ENCODE assay signal across 8 mouse cellular contexts in genomic region chr2:121806171-121806943, GRCm38 (mm10). TPM values are rescaled to one million over a fixed set of nuclear protein-coding genes. Genes with fewer than 3 reads are reported as not detected.
DNase-seq lines count a peak whose midpoint lies in the region; ATAC-seq lines count a peak whose summit lies in the region.

No protein-coding gene starts in this region.

- under 1% methylated on average over 74 of the region's 90 CpGs for WGBS in forebrain, embryonic 12.5 days
- 2% methylated on average over 81 of the region's 90 CpGs for WGBS in liver, embryonic 13.5 days (ENCODE audit: insufficient replicate concordance)

- DNase-seq in spleen, adult 12 weeks (ENCODE audit: low spot score): peak; percentile 1
- DNase-seq in spleen, postnatal 14 days (ENCODE audit: low spot score in 2 of 2): no peak
- peak; percentile 61 for DNase-seq in brain, adult 2 months (ENCODE audit: low read depth, low spot score)
- DNase-seq in liver, embryonic 13.5 days: no peak
- peak; percentile 44 for DNase-seq in right cerebral cortex, postnatal 14 days
- DNase-seq in adipocyte (ENCODE audit: low spot score): no peak

- H3K9me3 ChIP-seq in forebrain, embryonic 12.5 days: no peaks in the 10 kb centered on the region
- no peaks in the 10 kb centered on the region for H3K9me3 ChIP-seq in liver, embryonic 13.5 days (replicated peaks)

- H3K27me3 ChIP-seq in forebrain, embryonic 12.5 days: no peaks in the 10 kb centered on the region
- H3K27me3 ChIP-seq in liver, embryonic 13.5 days: peaks cover 74% of the 10 kb centered on the region

- H3K4me2 ChIP-seq in forebrain, embryonic 12.5 days: peak overlapping the region; percentile 87
- H3K4me2 ChIP-seq in liver, embryonic 13.5 days: peak overlapping the region; percentile 89

- peak overlapping the region; percentile 95 for H3K27ac ChIP-seq in forebrain, embryonic 12.5 days
- no peak overlapping the region for H3K27ac ChIP-seq in liver, embryonic 13.5 days

- H3K4me1 ChIP-seq in forebrain, embryonic 12.5 days: peaks cover 23% of the 10 kb centered on the region
- peaks cover 26% of the 10 kb centered on the region for H3K4me1 ChIP-seq in liver, embryonic 13.5 days (replicated peaks)

- peak; percentile 84 for ATAC-seq in forebrain, embryonic 12.5 days (ENCODE audit: low FRiP score)
- peak; percentile 5 for ATAC-seq in inflammation-experienced regulatory T-cells, adult 6 months
- ATAC-seq in liver, embryonic 13.5 days (ENCODE audit: low read depth): peak; percentile 77

- peak overlapping the region; percentile 89 for H3K9ac ChIP-seq in forebrain, embryonic 12.5 days
- peak overlapping the region; percentile 59 for H3K9ac ChIP-seq in liver, embryonic 13.5 days

- peak overlapping the region; percentile 80 for H3K4me3 ChIP-seq in forebrain, embryonic 12.5 days (replicated peaks)
- H3K4me3 ChIP-seq in liver, embryonic 13.5 days (replicated peaks): peak overlapping the region; percentile 67

- no peaks in the 10 kb centered on the region for H3K36me3 ChIP-seq in forebrain, embryonic 12.5 days (replicated peaks)
- H3K36me3 ChIP-seq in liver, embryonic 13.5 days: no peaks in the 10 kb centered on the region

RNA-seq across cellular contexts. Expression of gene Frmd5, which starts 0.5 kb away (rescaled TPM):
- 30.8 and 34.3 TPM in 2 replicates for polyA plus RNA-seq in forebrain, embryonic 12.5 days (2016; fragmentation: Nextera tagmentation; extraction: Ambion mirVana)
- polyA plus RNA-seq in inflammation-experienced regulatory T-cells, adult 6 months (2017; shearing (Covaris generic)): 1 to 10 TPM in 2 of 3 experiments, under 1 TPM in 1; 0.67 to 1.3 (median 1.2) TPM
- polyA plus RNA-seq in liver, embryonic 13.5 days (2015; fragmentation: Nextera tagmentation; extraction: Ambion mirVana): 0.28 and 0.30 TPM in 2 replicates

Comparison
In these comparisons a context has a peak if more than half of its experiments do, and no peak if none do; other contexts are left out.
1. DNase-seq: peak in spleen, adult 12 weeks (single experiment), brain, adult 2 months (single experiment) and right cerebral cortex, postnatal 14 days (single experiment); none in spleen, postnatal 14 days (0 of 2), liver, embryonic 13.5 days (single experiment) and adipocyte (single experiment).
2. ATAC-seq: peak in every context shown above with its lines; median percentile 84 in forebrain, embryonic 12.5 days; 77 in liver, embryonic 13.5 days; 5 in inflammation-experienced regulatory T-cells, adult 6 months.
3. RNA of gene Frmd5, which starts 0.5 kb away (polyA plus RNA-seq): 30.8 to 34.3 TPM in forebrain, embryonic 12.5 days; 0.67 to 1.3 TPM in inflammation-experienced regulatory T-cells, adult 6 months and 0.28 to 0.30 TPM in liver, embryonic 13.5 days; every median in the first group is over 10 times any median in the second.